Comparison of ENCODE assay signal across 8 mouse cellular contexts in genomic region chr17:31384968-31385627, GRCm38 (mm10). TPM values are rescaled to one million over a fixed set of nuclear protein-coding genes. Genes with fewer than 3 reads are reported as not detected.
DNase-seq lines count a peak whose midpoint lies in the region; ATAC-seq lines count a peak whose summit lies in the region.

No protein-coding gene starts in this region.

- peak overlapping the region; percentile 74 for H3K4me2 ChIP-seq in intestine, embryonic 14.5 days (ENCODE audit: low read length)

- H3K9ac ChIP-seq in intestine, embryonic 14.5 days (ENCODE audit: low read length), result peak overlapping the region; percentile 6; the same call in 1 of the 2 replicates

- H3K9me3 ChIP-seq in intestine, embryonic 14.5 days (ENCODE audit: control insufficient read depth, low read length), result no peaks in the 10 kb centered on the region

- H3K36me3 ChIP-seq in intestine, embryonic 14.5 days (ENCODE audit: control insufficient read depth, insufficient read depth, low read length), result no peaks in the 10 kb centered on the region

- ATAC-seq in intestine, embryonic 14.5 days (replicated peaks; ENCODE audit: low FRiP score, low TSS enrichment, low read depth), result 0 out of 2 replicates have a peak, but pooled peaks have one; percentile 11

- no peak overlapping the region for H3K4me3 ChIP-seq in intestine, embryonic 14.5 days (ENCODE audit: low read depth, low read length)

- H3K27me3 ChIP-seq in intestine, embryonic 14.5 days (replicated peaks; ENCODE audit: control insufficient read depth, insufficient read depth, low read length), result no peaks in the 10 kb centered on the region

- peak overlapping the region; percentile 82 for H3K27ac ChIP-seq in intestine, embryonic 14.5 days (ENCODE audit: low read depth)

- 15% methylated on average over 8 of the region's 8 CpGs for WGBS in intestine, embryonic 14.5 days

- H3K4me1 ChIP-seq in intestine, embryonic 14.5 days (replicated peaks; ENCODE audit: control insufficient read depth, insufficient read depth, low read length), result peaks cover 45% of the 10 kb centered on the region

- DNase-seq in kidney, postnatal 14 days, result peak; percentile 28
- no peak for DNase-seq in kidney, adult 11 months
- peak; percentile 42 for DNase-seq in gastrocnemius, postnatal 25 days
- DNase-seq in intestine, embryonic 14.5 days (ENCODE audit: low spot score), result peak; percentile 62
- DNase-seq in neural tube, embryonic 10.5 days (ENCODE audit: extremely low spot score, low spot score), result peak; percentile 40
- DNase-seq in right cerebral cortex, postnatal 10 days (ENCODE audit: low spot score in 2 of 2), result no peak
- no peak for DNase-seq in urinary bladder, postnatal 36 days (ENCODE audit: low spot score in 2 of 2)
- no peak for DNase-seq in thymus, postnatal 4 days

RNA-seq across cellular contexts. Expression of gene Pde9a, which starts 0.9 kb away (rescaled TPM):
- 1 to 10 TPM; 2.4 to 2.8 TPM for total RNA-seq in gastrocnemius, postnatal 25 days (2021)
- 61.0 and 76.0 TPM in 2 replicates for polyA plus RNA-seq in intestine, embryonic 14.5 days (2014; fragmentation: Nextera tagmentation; extraction: Ambion mirVana)

Comparison
In these comparisons a context has a peak if more than half of its experiments do, and no peak if none do; other contexts are left out.
1. DNase-seq: peak in kidney, postnatal 14 days (single experiment), gastrocnemius, postnatal 25 days (single experiment), intestine, embryonic 14.5 days (single experiment) and neural tube, embryonic 10.5 days (single experiment); none in kidney, adult 11 months (single experiment), right cerebral cortex, postnatal 10 days (0 of 2), urinary bladder, postnatal 36 days (0 of 2) and thymus, postnatal 4 days (single experiment).